Mouse (Mus musculus): ENCODE measurements around the gene Mfsd14a. TPM values are rescaled to one million over a fixed set of nuclear protein-coding genes. Genes with fewer than 3 reads are reported as not detected.

The Mfsd14a gene
- polyA plus RNA-seq, 1 experiment, result 6.7 TPM

GRCm38 (mm10) chr3:116622641-116623040, 39.8 kb downstream of the Mfsd14a start:
- WGBS, result 93% methylated on average over 7 of the region's 7 CpGs

GRCm38 (mm10) chr3:116620636-116621370, 41.7 kb downstream of the Mfsd14a start:
- Histone ChIP-seq H3K27me3 (ENCODE audit: control insufficient read depth, insufficient read depth, low read length) (no peaks in the 10 kb centered on the region), H3K27ac (ENCODE audit: insufficient read depth, low read depth, low read length) (no peak overlapping the region), H3K4me3 (ENCODE audit: low read depth, low read length) (no peak overlapping the region), H3K36me3 (ENCODE audit: control insufficient read depth, insufficient read depth, low read length) (peaks cover 25% of the 10 kb centered on the region), H3K4me1 (ENCODE audit: control insufficient read depth, insufficient read depth, insufficient read length, low read length) (no peaks in the 10 kb centered on the region)
- TF ChIP-seq POLR2A (IDR thresholded peaks at IDR 0.05; ENCODE audit: low read depth, low read length), result no peak
- TF ChIP-seq CTCF (IDR thresholded peaks at IDR 0.05; ENCODE audit: extremely low read depth, insufficient read length, insufficient replicate concordance, low read depth, low read length), result no peak
- 87% methylated on average over 7 of the region's 7 CpGs for WGBS

More at GRCm38 (mm10) chr3:116622641-116623040, 39.8 kb downstream of the Mfsd14a start:
- no peak overlapping the region for H3K4me3 ChIP-seq (ENCODE audit: low read depth, low read length)
- no peaks in the 10 kb centered on the region for H3K4me1 ChIP-seq (ENCODE audit: control insufficient read depth, insufficient read depth, insufficient read length, low read length)
- no peaks in the 10 kb centered on the region for H3K27me3 ChIP-seq (ENCODE audit: control insufficient read depth, insufficient read depth, low read length)
- no peak overlapping the region for H3K27ac ChIP-seq (ENCODE audit: insufficient read depth, low read depth, low read length)
- peaks cover 25% of the 10 kb centered on the region for H3K36me3 ChIP-seq (ENCODE audit: control insufficient read depth, insufficient read depth, low read length)
- no peak for TF ChIP-seq POLR2A (IDR thresholded peaks at IDR 0.05; ENCODE audit: low read depth, low read length)

- no peak overlapping the region for H3K27ac ChIP-seq (ENCODE audit: insufficient read depth, low read depth, low read length)
- H3K36me3 ChIP-seq (ENCODE audit: control insufficient read depth, insufficient read depth, low read length), result peaks cover 35% of the 10 kb centered on the region
- H3K4me1 ChIP-seq (ENCODE audit: control insufficient read depth, insufficient read depth, insufficient read length, low read length), result no peaks in the 10 kb centered on the region
- H3K27me3 ChIP-seq (ENCODE audit: control insufficient read depth, insufficient read depth, low read length), result no peaks in the 10 kb centered on the region
- 78% methylated on average over 6 of the region's 6 CpGs for WGBS
- H3K4me3 ChIP-seq (ENCODE audit: low read depth, low read length), result no peak overlapping the region
- TF ChIP-seq CTCF (IDR thresholded peaks at IDR 0.05; ENCODE audit: extremely low read depth, insufficient read length, insufficient replicate concordance, low read depth, low read length), result no peak
- no peak for TF ChIP-seq POLR2A (IDR thresholded peaks at IDR 0.05; ENCODE audit: low read depth, low read length)
Observed at GRCm38 (mm10) chr3:116618855-116619254, 43.6 kb downstream of the Mfsd14a start.

- no peak overlapping the region for H3K27ac ChIP-seq (ENCODE audit: insufficient read depth, low read depth, low read length)
- peaks cover 35% of the 10 kb centered on the region for H3K36me3 ChIP-seq (ENCODE audit: control insufficient read depth, insufficient read depth, low read length)
- no peaks in the 10 kb centered on the region for H3K4me1 ChIP-seq (ENCODE audit: control insufficient read depth, insufficient read depth, insufficient read length, low read length)
- no peaks in the 10 kb centered on the region for H3K27me3 ChIP-seq (ENCODE audit: control insufficient read depth, insufficient read depth, low read length)
- whole genome bisulfite sequencing, result 75% methylated on average over 8 of the region's 8 CpGs
- H3K4me3 ChIP-seq (ENCODE audit: low read depth, low read length), result no peak overlapping the region
- TF ChIP-seq CTCF (IDR thresholded peaks at IDR 0.05; ENCODE audit: extremely low read depth, insufficient read length, insufficient replicate concordance, low read depth, low read length), result no peak
- no peak for TF ChIP-seq POLR2A (IDR thresholded peaks at IDR 0.05; ENCODE audit: low read depth, low read length)
Observed at GRCm38 (mm10) chr3:116615318-116616068, 47.0 kb downstream of the Mfsd14a start.

GRCm38 (mm10) chr3:116614295-116614892, 48.1 kb downstream of the Mfsd14a start, which contains the start of gene Trmt13:
Gene Trmt13, minus strand, starts transcription at chr3:116614587.
- TF ChIP-seq CTCF (IDR thresholded peaks at IDR 0.05; ENCODE audit: extremely low read depth, insufficient read length, insufficient replicate concordance, low read depth, low read length) (no peak), POLR2A (IDR thresholded peaks at IDR 0.05; ENCODE audit: low read depth, low read length) (no peak)
- Histone ChIP-seq H3K27me3 (ENCODE audit: control insufficient read depth, insufficient read depth, low read length) (no peaks in the 10 kb centered on the region), H3K4me3 (ENCODE audit: low read depth, low read length) (no peak within 1 kb of the TSS), H3K36me3 (ENCODE audit: control insufficient read depth, insufficient read depth, low read length) (peaks cover 37% of the 10 kb centered on the region), H3K4me1 (ENCODE audit: control insufficient read depth, insufficient read depth, insufficient read length, low read length) (no peaks in the 10 kb centered on the region), H3K27ac (ENCODE audit: insufficient read depth, low read depth, low read length) (no peak within 1 kb of the TSS)
- 46% methylated on average over 10 of the region's 10 CpGs for WGBS

GRCm38 (mm10) chr3:116604570-116604969, 57.9 kb downstream of the Mfsd14a start:
- no peak overlapping the region for H3K4me3 ChIP-seq (ENCODE audit: low read depth, low read length)
- no peak overlapping the region for H3K27ac ChIP-seq (ENCODE audit: insufficient read depth, low read depth, low read length)
- WGBS, result 82% methylated on average over 9 of the region's 9 CpGs
- TF ChIP-seq POLR2A (IDR thresholded peaks at IDR 0.05; ENCODE audit: low read depth, low read length), result no peak
- no peaks in the 10 kb centered on the region; the same call in 1 of the 2 replicates for H3K4me1 ChIP-seq (ENCODE audit: control insufficient read depth, insufficient read depth, insufficient read length, low read length)
- H3K27me3 ChIP-seq (ENCODE audit: control insufficient read depth, insufficient read depth, low read length), result no peaks in the 10 kb centered on the region
- H3K36me3 ChIP-seq (ENCODE audit: control insufficient read depth, insufficient read depth, low read length), result peaks cover 14% of the 10 kb centered on the region

GRCm38 (mm10) chr3:116601781-116602180, 60.7 kb downstream of the Mfsd14a start:
- H3K27ac ChIP-seq (ENCODE audit: insufficient read depth, low read depth, low read length), result no peak overlapping the region
- H3K36me3 ChIP-seq (ENCODE audit: control insufficient read depth, insufficient read depth, low read length), result peaks cover 5% of the 10 kb centered on the region; the same call in 1 of the 2 replicates
- peaks cover 2% of the 10 kb centered on the region; the same call in 1 of the 2 replicates for H3K4me1 ChIP-seq (ENCODE audit: control insufficient read depth, insufficient read depth, insufficient read length, low read length)
- no peak overlapping the region for H3K4me3 ChIP-seq (ENCODE audit: low read depth, low read length)
- no peak for TF ChIP-seq POLR2A (IDR thresholded peaks at IDR 0.05; ENCODE audit: low read depth, low read length)
- no peak for TF ChIP-seq CTCF (IDR thresholded peaks at IDR 0.05; ENCODE audit: extremely low read depth, insufficient read length, insufficient replicate concordance, low read depth, low read length)
- H3K27me3 ChIP-seq (ENCODE audit: control insufficient read depth, insufficient read depth, low read length), result no peaks in the 10 kb centered on the region
- WGBS, result 94% methylated on average over 5 of the region's 5 CpGs

Measured in small intestine, adult 2 months (tissue).